Mouse (Mus musculus) CH12.LX (cell line): Measurements from ENCODE around the gene Wnk4. TPM values are rescaled to one million over a fixed set of nuclear protein-coding genes. Genes with fewer than 3 reads are reported as not detected.

Experiments used
- DNase-seq: peaks from one replicate; pipeline ENCODE4 v3.0.0-alpha.2; 2013; ENCODE audit errors: extremely low read depth
- H3K27ac ChIP-seq: 2 replicates; pipeline ENCODE4 v1.5.1; 2012; ENCODE audit warnings: low read depth, mild to moderate bottlenecking, control low read depth, moderate library complexity; ENCODE audit not compliant: insufficient read depth
- H3K27me3 ChIP-seq: replicated peaks from 2 replicates; pipeline ENCODE3; 2012; ENCODE audit warnings: inconsistent platforms
- H3K36me3 ChIP-seq, 2 experiments: replicated peaks in 1 of 2; 2 replicates each; pipeline versions ENCODE3 to v1.6.1; 2012; ENCODE audit warnings: inconsistent platforms in 1 of 2, low read length in 1 of 2, mild to moderate bottlenecking in 1 of 2, mixed read lengths in 1 of 2, moderate library complexity in 1 of 2; ENCODE audit not compliant: control insufficient read depth in 1 of 2, insufficient read depth in 1 of 2
- H3K4me1 ChIP-seq, 2 experiments: 2 replicates each; pipeline ENCODE4 v1.6.1; 2012; ENCODE audit warnings: inconsistent platforms in 1 of 2, moderate library complexity in 1 of 2; ENCODE audit not compliant: insufficient read depth in 2 of 2, control insufficient read depth in 1 of 2
- H3K4me2 ChIP-seq: 2 replicates; pipeline ENCODE4 v1.6.1; 2012; ENCODE audit warnings: low read depth, mild to moderate bottlenecking, control low read depth; ENCODE audit not compliant: poor library complexity, insufficient read depth, severe bottlenecking
- H3K4me3 ChIP-seq, 3 experiments: fragments of 150-350 bp in 1 of 3; sonication (generic) in 1 of 3; replicated peaks in 1 of 3; 2 replicates each; pipeline versions ENCODE3 to v1.5.1; 2011 to 2012; ENCODE audit warnings: low read depth in 2 of 3, low read length in 2 of 3, mild to moderate bottlenecking in 2 of 3, moderate library complexity in 2 of 3, control low read depth in 1 of 3, improper control_type of control experiment in 1 of 3, inconsistent platforms in 1 of 3, mixed read lengths in 1 of 3; ENCODE audit not compliant: poor library complexity in 1 of 3
- H3K79me2 ChIP-seq: replicated peaks from 2 replicates; pipeline ENCODE4 v1.6.1; 2012; ENCODE audit warnings: mild to moderate bottlenecking, moderate library complexity; ENCODE audit not compliant: control insufficient read depth, poor library complexity, insufficient read depth, severe bottlenecking; ENCODE audit errors: extremely low read depth
- H3K9ac ChIP-seq: 2 replicates; pipeline ENCODE4 v1.6.1; 2012; ENCODE audit warnings: low read depth, mild to moderate bottlenecking, control low read depth, moderate library complexity; ENCODE audit not compliant: insufficient read depth
- H3K9me3 ChIP-seq: replicated peaks from 2 replicates; pipeline ENCODE3; 2012; ENCODE audit warnings: low read length, inconsistent platforms, mixed read lengths
- BHLHE40 ChIP-seq: IDR thresholded peaks from 2 replicates; pipeline ENCODE4 v1.6.1; 2011; ENCODE audit warnings: mild to moderate bottlenecking, low read depth, low read length, improper control_type of control experiment
- CHD1 ChIP-seq: IDR thresholded peaks from 2 replicates; pipeline ENCODE4 v1.6.1; 2012; ENCODE audit warnings: low read depth, low read length, improper control_type of control experiment, inconsistent platforms
- CHD2 ChIP-seq: IDR thresholded peaks from 2 replicates; pipeline ENCODE4 v1.6.1; 2011; ENCODE audit warnings: low read length, improper control_type of control experiment
- CTCF ChIP-seq, 2 experiments: IDR thresholded peaks in 1 of 2; conservative IDR thresholded peaks in 1 of 2; 2 replicates each; pipeline ENCODE4 v1.5.1; 2011 to 2012; ENCODE audit warnings: low read depth in 2 of 2, low read length in 2 of 2, improper control_type of control experiment in 1 of 2, inconsistent platforms in 1 of 2, mild to moderate bottlenecking in 1 of 2, moderate library complexity in 1 of 2
- E2F4 ChIP-seq: IDR thresholded peaks from 2 replicates; pipeline ENCODE4 v1.6.1; 2011; ENCODE audit warnings: low read depth, low read length, improper control_type of control experiment; ENCODE audit not compliant: insufficient replicate concordance
- ELF1 ChIP-seq: IDR thresholded peaks from 2 replicates; pipeline ENCODE4 v1.6.1; 2014; ENCODE audit warnings: low read depth, mild to moderate bottlenecking, inconsistent platforms, low read length, improper control_type of control experiment
- EP300 ChIP-seq: IDR thresholded peaks from 2 replicates; pipeline ENCODE4 v1.6.1; 2011; ENCODE audit warnings: low read length, improper control_type of control experiment
- ETS1 ChIP-seq: conservative IDR thresholded peaks from 2 replicates; pipeline ENCODE4 v1.6.1; 2012; ENCODE audit warnings: low read depth, mild to moderate bottlenecking, inconsistent platforms, low read length, improper control_type of control experiment, moderate library complexity
- GABPA ChIP-seq: IDR thresholded peaks from 2 replicates; pipeline ENCODE4 v1.6.1; 2012; ENCODE audit warnings: low read depth, low read length, improper control_type of control experiment, inconsistent platforms; ENCODE audit not compliant: insufficient replicate concordance
- HCFC1 ChIP-seq: IDR thresholded peaks from 2 replicates; pipeline ENCODE4 v1.6.1; 2012; ENCODE audit warnings: low read depth, mild to moderate bottlenecking, inconsistent platforms, low read length, improper control_type of control experiment
- IRF4 ChIP-seq: IDR thresholded peaks from 2 replicates; pipeline ENCODE4 v1.6.1; 2014; ENCODE audit warnings: low read depth, mild to moderate bottlenecking, inconsistent platforms, low read length, improper control_type of control experiment
- JUN ChIP-seq: IDR thresholded peaks from 2 replicates; pipeline ENCODE4 v1.6.1; 2011; ENCODE audit warnings: low read depth, mild to moderate bottlenecking, low read length, improper control_type of control experiment, moderate library complexity; ENCODE audit not compliant: insufficient read depth
- JUND ChIP-seq: conservative IDR thresholded peaks from 2 replicates; pipeline ENCODE4 v1.6.1; 2011; ENCODE audit warnings: low read depth, low read length, improper control_type of control experiment
- KAT2A ChIP-seq: IDR thresholded peaks from 2 replicates; pipeline ENCODE4 v1.6.1; 2012; ENCODE audit warnings: low read length, improper control_type of control experiment, inconsistent platforms; ENCODE audit not compliant: insufficient replicate concordance
- MAFK ChIP-seq: IDR thresholded peaks from 2 replicates; pipeline ENCODE4 v1.6.1; 2011; ENCODE audit warnings: low read length, improper control_type of control experiment; ENCODE audit not compliant: insufficient replicate concordance
- MAX ChIP-seq: IDR thresholded peaks from 2 replicates; pipeline ENCODE4 v1.6.1; 2011; ENCODE audit warnings: low read length, improper control_type of control experiment
- MAZ ChIP-seq: IDR thresholded peaks from 2 replicates; pipeline ENCODE4 v1.6.1; 2012; ENCODE audit warnings: low read depth, mild to moderate bottlenecking, inconsistent platforms, low read length, improper control_type of control experiment, moderate library complexity
- MEF2A ChIP-seq: IDR thresholded peaks from 2 replicates; pipeline ENCODE4 v1.6.1; 2014; ENCODE audit warnings: low read depth, mild to moderate bottlenecking, inconsistent platforms, low read length, improper control_type of control experiment, borderline replicate concordance
- MXI1 ChIP-seq: IDR thresholded peaks from 2 replicates; pipeline ENCODE4 v1.6.1; 2011; ENCODE audit warnings: mild to moderate bottlenecking, low read depth, low read length, improper control_type of control experiment
- MYC ChIP-seq: IDR thresholded peaks from 2 replicates; pipeline ENCODE4 v1.6.1; 2011; ENCODE audit warnings: low read depth, mild to moderate bottlenecking, improper control_type of control experiment, low read length
- NELFE ChIP-seq: IDR thresholded peaks from 2 replicates; pipeline ENCODE4 v1.6.1; 2011; ENCODE audit warnings: low read depth, low read length, improper control_type of control experiment
- NRF1 ChIP-seq: IDR thresholded peaks from 2 replicates; pipeline ENCODE4 v1.6.1; 2014; ENCODE audit warnings: low read depth, mild to moderate bottlenecking, inconsistent platforms, low read length, improper control_type of control experiment, moderate library complexity
- PAX5 ChIP-seq: IDR thresholded peaks from 2 replicates; pipeline ENCODE4 v1.6.1; 2012; ENCODE audit warnings: low read length, inconsistent platforms, mixed read lengths
- POLR2A ChIP-seq: IDR thresholded peaks from 2 replicates; pipeline ENCODE4 v1.6.1; 2011; ENCODE audit warnings: low read depth, mild to moderate bottlenecking, improper control_type of control experiment, low read length
- POLR2AphosphoS2 ChIP-seq: IDR thresholded peaks from 2 replicates; pipeline ENCODE4 v1.6.1; 2011; ENCODE audit warnings: low read depth, low read length, improper control_type of control experiment
- RAD21 ChIP-seq: IDR thresholded peaks from 2 replicates; pipeline ENCODE4 v1.6.1; 2011; ENCODE audit warnings: low read depth, mild to moderate bottlenecking, low read length, improper control_type of control experiment, moderate library complexity
- RCOR1 ChIP-seq: conservative IDR thresholded peaks from 2 replicates; pipeline ENCODE4 v1.6.1; 2012; ENCODE audit warnings: low read depth, mild to moderate bottlenecking, inconsistent platforms, low read length, improper control_type of control experiment
- SIN3A ChIP-seq: IDR thresholded peaks from 2 replicates; pipeline ENCODE4 v1.6.1; 2012; ENCODE audit warnings: low read length, improper control_type of control experiment, inconsistent platforms
- SMC3 ChIP-seq: IDR thresholded peaks from 2 replicates; pipeline ENCODE4 v1.6.1; 2011; ENCODE audit warnings: low read depth, low read length, improper control_type of control experiment
- TBP ChIP-seq: conservative IDR thresholded peaks from 2 replicates; pipeline ENCODE4 v1.6.1; 2011; ENCODE audit warnings: low read depth, low read length, improper control_type of control experiment
- TCF12 ChIP-seq: IDR thresholded peaks from 2 replicates; pipeline ENCODE4 v1.6.1; 2014; ENCODE audit warnings: low read depth, mild to moderate bottlenecking, inconsistent platforms, low read length, improper control_type of control experiment
- UBTF ChIP-seq: IDR thresholded peaks from 2 replicates; pipeline ENCODE4 v1.6.1; 2012; ENCODE audit warnings: low read depth, mild to moderate bottlenecking, inconsistent platforms, low read length, improper control_type of control experiment, moderate library complexity
- USF1 ChIP-seq: IDR thresholded peaks from 2 replicates; pipeline ENCODE4 v1.6.1; 2014; ENCODE audit warnings: low read depth, mild to moderate bottlenecking, inconsistent platforms, low read length, improper control_type of control experiment
- USF2 ChIP-seq: conservative IDR thresholded peaks from 2 replicates; pipeline ENCODE4 v1.6.1; 2011; ENCODE audit warnings: low read depth, low read length, improper control_type of control experiment
- ZC3H11A ChIP-seq: IDR thresholded peaks from 2 replicates; pipeline ENCODE4 v1.6.1; 2012; ENCODE audit warnings: low read depth, mild to moderate bottlenecking, inconsistent platforms, low read length, improper control_type of control experiment
- ZKSCAN1 ChIP-seq: IDR thresholded peaks from 2 replicates; pipeline ENCODE4 v1.6.1; 2012; ENCODE audit warnings: low read depth, inconsistent platforms, low read length, improper control_type of control experiment, borderline replicate concordance
- ZMIZ1 ChIP-seq: IDR thresholded peaks from 2 replicates; pipeline ENCODE4 v1.6.1; 2012; ENCODE audit warnings: low read depth, mild to moderate bottlenecking, inconsistent platforms, low read length, improper control_type of control experiment
- ZNF384 ChIP-seq: IDR thresholded peaks from 2 replicates; pipeline ENCODE4 v1.6.1; 2012; ENCODE audit warnings: low read depth, low read length, improper control_type of control experiment, inconsistent platforms
- dilution Hi-C: fragments of 300-500 bp; cut with MboI; formaldehyde crosslinking; loops from 2 replicates; pipeline ENCODE4 v1.14.3; 2020; ENCODE audit warnings: low sequenced_read_pairs; ENCODE audit not compliant: extremely low pct_unique_long_range_greater_than_20kb, extremely low pct_ligation_motif_present
- in situ Hi-C: fragments of 300-500 bp; cut with MboI; formaldehyde crosslinking; loops from 3 replicates; pipeline ENCODE4 v1.14.3; 2019; ENCODE audit warnings: low sequenced_read_pairs, low pct_ligation_motif_present, low pct_unique_long_range_greater_than_20kb, mixed read lengths
- polyA plus RNA-seq: library from polyadenylated mRNA; unstranded; fragments of >175 nt; gene quantifications from 2 replicates; pipeline ENCODE4 v1.2.1, GENCODE M21; 2012; ENCODE audit warnings: low read depth; ENCODE audit not compliant: insufficient read length
- total RNA-seq, 2 experiments: library from RNA; depleted of rRNA; stranded (reverse); fragments of 300-350 nt in 1 of 2; fragments of >200 nt in 1 of 2; gene quantifications; 2 replicates each; pipeline ENCODE4 v1.2.3; 2012 to 2014

Wnk4 gene
- total and polyA plus RNA-seq, 3 experiments, result 0.85 to 7.8 (median 0.90) TPM

GRCm38 (mm10) chr11:101277381-101278222 lies 17.2 kb downstream of the Wnk4 start:
- Histone ChIP-seq H3K4me1 (peaks cover 13 to 42% of the 10 kb centered on the region in 2 experiments), H3K4me2 (peak overlapping the region; percentile 60), H3K9ac (peak overlapping the region; percentile 66), H3K36me3 (peaks cover 14 to 40% of the 10 kb centered on the region in 2 experiments), H3K27me3 (no peaks in the 10 kb centered on the region), H3K79me2 (no peaks in the 10 kb centered on the region; the same call in 1 of the 2 replicates), H3K27ac (peak overlapping the region; percentile 37; the same call in 1 of the 2 replicates), H3K4me3 (peak overlapping the region; percentile 77 to 91 (median 82)), H3K9me3 (no peaks in the 10 kb centered on the region)
- peak; percentile 23; the same call in 1 of the 2 replicates for TF ChIP-seq RCOR1
- no peak for TF ChIP-seq USF2
- no peak; the same call in 1 of the 2 replicates for TF ChIP-seq MAZ
- peak; percentile 53 for TF ChIP-seq POLR2A
- no peak for TF ChIP-seq TCF12
- no peak for TF ChIP-seq E2F4
- TF ChIP-seq PAX5, result no peak
- TF ChIP-seq JUN, result peak; percentile 34; the same call in 1 of the 2 replicates
- TF ChIP-seq MXI1, result no peak; the same call in 1 of the 2 replicates
- TF ChIP-seq CTCF (conservative IDR thresholded peaks at IDR 0.05 in 1 of 2, IDR thresholded peaks at IDR 0.05 in 1 of 2; ENCODE audit: low read depth in 2 of 2, low read length in 2 of 2), result no peak
- no peak for TF ChIP-seq USF1
- TF ChIP-seq POLR2AphosphoS2, result no peak
- TF ChIP-seq TBP, result 0 out of 2 replicates have a peak, but pooled peaks have one; percentile 38
- TF ChIP-seq SMC3, result no peak
- no peak for TF ChIP-seq UBTF
- TF ChIP-seq IRF4, result no peak
- no peak for TF ChIP-seq ZKSCAN1
- no peak for TF ChIP-seq CHD2
- TF ChIP-seq GABPA, result no peak
- TF ChIP-seq BHLHE40, result peak; percentile 84
- peak; percentile 39 for TF ChIP-seq EP300
- TF ChIP-seq ZC3H11A, result no peak
- TF ChIP-seq MAX, result 0 out of 2 replicates have a peak, but pooled peaks have one; percentile 56
- peak; percentile 63; the same call in 1 of the 2 replicates for TF ChIP-seq MYC
- TF ChIP-seq MEF2A, result no peak
- peak; percentile 21; the same call in 1 of the 2 replicates for TF ChIP-seq ETS1
- no peak for TF ChIP-seq ZNF384
- no peak for TF ChIP-seq KAT2A
- TF ChIP-seq MAFK, result no peak
- 0 out of 2 replicates have a peak, but pooled peaks have one; percentile 13 for TF ChIP-seq NRF1
- TF ChIP-seq JUND, result peak; percentile 75
- TF ChIP-seq CHD1, result no peak
- TF ChIP-seq ZMIZ1, result no peak
- TF ChIP-seq SIN3A, result no peak; the same call in 1 of the 2 replicates
- TF ChIP-seq ELF1, result no peak
- TF ChIP-seq HCFC1, result peak; percentile 41; the same call in 1 of the 2 replicates
- TF ChIP-seq RAD21, result no peak
- TF ChIP-seq NELFE, result no peak
- dilution Hi-C loops (no loop called here), in situ Hi-C loops (no loop called here)
- DNase-seq, result peak; percentile 78
